Mouse (Mus musculus): ENCODE measurements around the gene N4bp2.
A peak's percentile ranks its signal among the peaks of the same experiment; 100 is the strongest.

Gene N4bp2

GRCm38 (mm10) chr5:65831917-65832618, 68.7 kb downstream of the N4bp2 start:
- H3K27me3 ChIP-seq (ENCODE audit: control insufficient read depth, insufficient read depth, low read length, poor library complexity, severe bottlenecking) = no peaks in the 10 kb centered on the region
- DNase-seq (ENCODE audit: low read depth, low spot score) = peak; percentile 14

GRCm38 (mm10) chr5:65833092-65833491, 69.8 kb downstream of the N4bp2 start:
- H3K27me3 ChIP-seq (ENCODE audit: control insufficient read depth, insufficient read depth, low read length, poor library complexity, severe bottlenecking) = no peaks in the 10 kb centered on the region
- DNase-seq (ENCODE audit: low read depth, low spot score) = no peak

More at GRCm38 (mm10) chr5:65831917-65832618, 68.7 kb downstream of the N4bp2 start:
- H3K36me3 ChIP-seq (ENCODE audit: control insufficient read depth, insufficient read depth, low read length, poor library complexity, severe bottlenecking) = peaks cover 10% of the 10 kb centered on the region

DNA sequence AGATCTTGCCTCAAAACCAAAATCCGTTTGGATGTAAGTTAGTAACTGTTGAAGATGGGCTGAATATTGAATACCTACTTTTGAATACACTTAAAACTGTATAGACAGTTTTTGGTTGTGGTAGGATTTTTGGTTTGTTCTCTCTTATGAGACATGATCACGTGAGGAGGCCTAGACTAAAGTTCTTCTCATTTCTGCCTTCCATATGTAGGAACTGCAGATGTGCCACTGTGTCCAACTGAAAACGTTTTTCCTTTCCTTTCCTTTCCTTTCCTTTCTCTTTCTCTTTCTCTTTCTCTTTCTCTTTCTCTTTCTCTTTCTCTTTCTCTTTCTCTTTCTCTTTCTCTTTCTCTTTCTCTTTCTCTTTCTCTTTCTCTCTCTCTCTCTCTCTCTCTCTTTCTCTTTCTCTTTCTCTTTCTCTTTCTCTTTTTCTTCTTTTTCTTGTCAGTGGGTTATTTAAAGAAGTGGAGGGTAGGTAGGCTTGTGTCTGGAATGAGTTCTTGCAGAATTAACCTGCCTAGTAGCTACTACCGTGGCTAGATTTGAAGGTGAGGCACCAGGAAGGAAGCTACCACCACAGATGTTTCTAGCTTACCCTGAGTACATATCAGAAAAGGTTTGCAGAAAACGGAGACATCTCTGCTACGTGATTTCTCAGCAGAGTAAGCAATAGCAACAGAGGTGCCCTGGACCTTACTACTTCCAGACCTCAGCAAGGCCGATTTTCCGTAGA, 70.6 kb downstream of the N4bp2 start:
- peak; percentile 37 for DNase-seq (ENCODE audit: low read depth, low spot score)
- Histone ChIP-seq H3K36me3 (ENCODE audit: control insufficient read depth, insufficient read depth, low read length, poor library complexity, severe bottlenecking) (peaks cover 5% of the 10 kb centered on the region), H3K27me3 (ENCODE audit: control insufficient read depth, insufficient read depth, low read length, poor library complexity, severe bottlenecking) (no peaks in the 10 kb centered on the region)

More at GRCm38 (mm10) chr5:65833092-65833491, 69.8 kb downstream of the N4bp2 start:
- H3K36me3 ChIP-seq (ENCODE audit: control insufficient read depth, insufficient read depth, low read length, poor library complexity, severe bottlenecking) = peaks cover 5% of the 10 kb centered on the region

- Histone ChIP-seq H3K27me3 (ENCODE audit: control insufficient read depth, insufficient read depth, low read length, poor library complexity, severe bottlenecking) (no peaks in the 10 kb centered on the region), H3K36me3 (ENCODE audit: control insufficient read depth, insufficient read depth, low read length, poor library complexity, severe bottlenecking) (no peaks in the 10 kb centered on the region)
- no peak for DNase-seq (ENCODE audit: low read depth, low spot score)
Observed at GRCm38 (mm10) chr5:65838053-65838452, 74.7 kb downstream of the N4bp2 start.

- DNase-seq (ENCODE audit: low read depth, low spot score) = no peak
- Histone ChIP-seq H3K27me3 (ENCODE audit: control insufficient read depth, insufficient read depth, low read length, poor library complexity, severe bottlenecking) (no peaks in the 10 kb centered on the region), H3K36me3 (ENCODE audit: control insufficient read depth, insufficient read depth, low read length, poor library complexity, severe bottlenecking) (no peaks in the 10 kb centered on the region)
Observed at GRCm38 (mm10) chr5:65842947-65843346, 79.6 kb downstream of the N4bp2 start.

DNA sequence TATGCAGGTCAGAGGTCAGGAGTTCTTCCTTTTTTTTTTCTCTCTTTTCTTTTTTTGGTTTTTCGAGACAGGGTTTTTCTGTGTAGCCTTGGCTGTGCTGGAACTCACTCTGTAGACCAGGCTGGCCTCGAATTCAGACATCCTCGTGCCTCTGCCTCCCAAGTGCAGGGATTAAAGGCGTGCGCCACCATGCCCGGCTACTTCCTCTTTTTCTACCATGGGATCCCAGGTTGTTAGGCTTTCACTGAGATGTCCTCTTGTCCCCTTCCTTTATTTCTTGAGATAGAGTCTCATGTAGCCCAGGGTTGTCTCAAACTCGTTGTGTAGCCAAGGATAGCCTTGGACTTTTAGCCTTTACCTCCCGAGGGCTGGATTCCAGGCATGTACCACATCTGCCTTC, 83.2 kb downstream of the N4bp2 start:
- Histone ChIP-seq H3K36me3 (ENCODE audit: control insufficient read depth, insufficient read depth, low read length, poor library complexity, severe bottlenecking) (no peaks in the 10 kb centered on the region), H3K27me3 (ENCODE audit: control insufficient read depth, insufficient read depth, low read length, poor library complexity, severe bottlenecking) (no peaks in the 10 kb centered on the region)

DNA sequence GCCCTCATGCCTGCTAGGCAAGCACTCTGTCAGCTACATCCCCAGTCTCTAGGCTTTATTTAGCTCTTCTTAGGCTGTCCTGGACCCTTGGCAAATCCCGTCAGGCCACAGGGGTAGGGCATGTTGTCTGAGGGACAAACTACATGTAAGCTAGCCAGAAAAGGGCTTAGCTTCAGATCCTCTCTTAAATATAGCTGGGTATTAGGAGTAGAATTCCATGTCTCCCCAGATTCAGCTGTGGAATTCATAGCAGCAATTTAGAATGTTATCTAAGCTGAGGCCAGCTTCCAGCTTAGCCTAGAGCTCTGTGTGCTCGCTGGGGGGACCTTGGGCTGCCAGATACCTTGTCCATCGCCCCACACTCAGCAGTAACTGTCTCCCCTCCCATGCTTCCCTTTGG, 83.6 kb downstream of the N4bp2 start:
- DNase-seq (ENCODE audit: low read depth, low spot score) = no peak
- Histone ChIP-seq H3K27me3 (ENCODE audit: control insufficient read depth, insufficient read depth, low read length, poor library complexity, severe bottlenecking) (no peaks in the 10 kb centered on the region), H3K36me3 (ENCODE audit: control insufficient read depth, insufficient read depth, low read length, poor library complexity, severe bottlenecking) (no peaks in the 10 kb centered on the region)

More for the DNA sequence above, 83.2 kb downstream of the N4bp2 start:
- no peak for DNase-seq (ENCODE audit: low read depth, low spot score)

GRCm38 (mm10) chr5:65847656-65848055, 84.3 kb downstream of the N4bp2 start:
- no peak for DNase-seq (ENCODE audit: low read depth, low spot score)
- Histone ChIP-seq H3K27me3 (ENCODE audit: control insufficient read depth, insufficient read depth, low read length, poor library complexity, severe bottlenecking) (no peaks in the 10 kb centered on the region), H3K36me3 (ENCODE audit: control insufficient read depth, insufficient read depth, low read length, poor library complexity, severe bottlenecking) (no peaks in the 10 kb centered on the region)

DNA sequence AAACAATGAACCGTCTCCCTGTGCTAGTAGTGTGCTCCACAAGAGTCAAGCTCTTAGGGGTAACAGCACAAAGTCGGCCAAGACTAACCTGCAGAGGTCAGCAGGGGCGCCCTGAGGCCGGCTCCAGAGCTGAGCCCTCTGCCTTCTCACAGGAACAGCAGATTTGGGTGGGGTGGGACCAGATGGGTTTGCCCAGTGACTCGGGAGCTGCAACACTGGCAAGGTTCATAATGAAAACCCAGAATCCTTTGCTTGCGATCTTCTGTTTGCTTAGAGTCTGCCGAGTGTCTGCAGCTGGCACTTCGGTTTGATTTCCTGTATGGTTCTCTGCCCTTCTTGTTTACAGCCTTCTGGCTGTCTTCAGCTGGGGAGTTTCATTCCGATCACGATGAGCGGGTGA, 87.4 kb downstream of the N4bp2 start:
- H3K36me3 ChIP-seq (ENCODE audit: control insufficient read depth, insufficient read depth, low read length, poor library complexity, severe bottlenecking) = no peaks in the 10 kb centered on the region
- DNase-seq (ENCODE audit: low read depth, low spot score) = peak; percentile 61
- H3K27me3 ChIP-seq (ENCODE audit: control insufficient read depth, insufficient read depth, low read length, poor library complexity, severe bottlenecking) = no peaks in the 10 kb centered on the region

DNA sequence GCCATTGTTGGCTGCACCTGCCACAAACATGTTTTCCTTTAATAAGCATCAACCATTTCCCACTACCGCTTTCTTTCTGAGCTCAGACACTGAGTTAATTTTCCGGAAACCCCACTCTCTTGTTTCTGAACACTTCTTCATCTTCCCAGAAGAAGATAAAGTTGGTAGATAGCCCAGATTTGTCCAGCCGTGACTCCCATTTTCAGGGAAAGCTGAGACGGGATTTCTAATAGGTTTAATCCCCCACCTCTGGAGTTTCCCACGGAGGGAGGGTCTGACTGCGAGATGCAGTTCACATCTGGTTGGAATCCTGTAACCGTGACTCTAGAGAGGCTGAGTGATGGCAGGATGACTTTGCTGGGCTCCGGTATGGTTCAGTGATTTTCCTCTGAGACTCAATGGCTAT, 91.5 kb downstream of the N4bp2 start:
- no peaks in the 10 kb centered on the region for H3K27me3 ChIP-seq (ENCODE audit: control insufficient read depth, insufficient read depth, low read length, poor library complexity, severe bottlenecking)
- no peaks in the 10 kb centered on the region for H3K36me3 ChIP-seq (ENCODE audit: control insufficient read depth, insufficient read depth, low read length, poor library complexity, severe bottlenecking)
- DNase-seq (ENCODE audit: low read depth, low spot score) = peak; percentile 59

DNA sequence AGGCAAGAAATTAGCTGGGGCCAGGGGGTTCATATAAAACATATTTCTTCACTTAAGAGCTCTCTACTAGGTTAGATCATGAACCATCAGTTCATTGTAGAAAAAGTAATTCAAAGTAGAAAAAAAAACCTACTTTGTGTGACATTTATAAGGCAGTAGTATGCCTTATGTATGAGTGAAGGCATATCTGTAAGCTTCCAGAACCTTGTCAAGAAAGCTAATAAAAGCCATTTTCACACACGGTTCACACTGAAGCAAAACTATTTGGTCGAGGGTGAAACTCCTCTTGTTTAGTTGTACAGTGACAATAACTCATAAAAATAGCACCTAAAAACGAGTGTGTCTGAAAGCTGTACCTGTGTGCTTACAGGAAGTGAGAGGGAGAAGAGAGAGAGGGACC, 92.2 kb downstream of the N4bp2 start:
- no peaks in the 10 kb centered on the region for H3K36me3 ChIP-seq (ENCODE audit: control insufficient read depth, insufficient read depth, low read length, poor library complexity, severe bottlenecking)
- DNase-seq (ENCODE audit: low read depth, low spot score) = no peak
- no peaks in the 10 kb centered on the region for H3K27me3 ChIP-seq (ENCODE audit: control insufficient read depth, insufficient read depth, low read length, poor library complexity, severe bottlenecking)

- Histone ChIP-seq H3K27me3 (ENCODE audit: control insufficient read depth, insufficient read depth, low read length, poor library complexity, severe bottlenecking) (no peaks in the 10 kb centered on the region), H3K36me3 (ENCODE audit: control insufficient read depth, insufficient read depth, low read length, poor library complexity, severe bottlenecking) (no peaks in the 10 kb centered on the region)
- peak; percentile 64 for DNase-seq (ENCODE audit: low read depth, low spot score)
Observed at GRCm38 (mm10) chr5:65856591-65857411, 93.5 kb downstream of the N4bp2 start.

DNA sequence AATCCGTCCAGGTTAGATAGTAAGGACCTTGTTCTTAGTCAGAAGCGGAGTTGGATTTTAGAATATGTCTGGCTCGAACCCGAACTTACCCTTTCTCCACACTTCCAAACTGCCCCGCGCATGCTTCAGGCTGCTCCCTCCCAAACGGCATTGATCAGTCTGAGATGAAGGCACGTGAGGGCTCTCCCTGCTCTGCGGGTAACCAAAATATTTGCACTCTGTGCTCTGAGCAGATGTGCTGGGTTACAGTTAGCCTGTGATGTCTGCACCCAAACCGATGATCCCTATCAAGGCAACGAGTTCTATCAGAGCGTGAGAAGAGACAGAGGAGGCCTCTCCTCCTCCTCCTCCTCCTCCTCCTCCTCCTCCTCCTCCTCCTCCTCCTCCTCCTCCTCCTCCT, 94.6 kb downstream of the N4bp2 start:
- peak; percentile 65 for DNase-seq (ENCODE audit: low read depth, low spot score)
- no peaks in the 10 kb centered on the region for H3K36me3 ChIP-seq (ENCODE audit: control insufficient read depth, insufficient read depth, low read length, poor library complexity, severe bottlenecking)
- no peaks in the 10 kb centered on the region for H3K27me3 ChIP-seq (ENCODE audit: control insufficient read depth, insufficient read depth, low read length, poor library complexity, severe bottlenecking)

DNA sequence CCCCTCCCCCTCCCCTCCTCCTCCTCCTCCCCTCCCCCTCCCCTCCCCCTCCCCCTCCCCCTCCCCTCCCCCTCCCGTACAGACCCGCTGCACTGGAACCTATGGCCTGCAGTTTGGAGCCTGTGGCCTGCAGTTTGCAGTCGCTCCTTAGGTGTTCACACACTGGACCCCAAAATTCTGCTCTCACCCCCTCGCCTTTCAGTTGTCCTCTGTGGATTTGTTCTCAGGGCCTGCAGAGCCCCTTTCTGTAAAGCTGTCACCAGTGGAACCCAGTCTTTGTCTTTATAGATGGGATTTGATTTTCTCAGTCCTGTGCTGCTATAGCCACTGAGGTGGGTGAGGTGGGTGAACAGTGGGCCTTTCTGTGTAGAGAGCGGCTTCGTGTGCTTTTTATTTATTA, 95.0 kb downstream of the N4bp2 start:
- no peak for DNase-seq (ENCODE audit: low read depth, low spot score)
- no peaks in the 10 kb centered on the region for H3K36me3 ChIP-seq (ENCODE audit: control insufficient read depth, insufficient read depth, low read length, poor library complexity, severe bottlenecking)
- no peaks in the 10 kb centered on the region for H3K27me3 ChIP-seq (ENCODE audit: control insufficient read depth, insufficient read depth, low read length, poor library complexity, severe bottlenecking)

DNA sequence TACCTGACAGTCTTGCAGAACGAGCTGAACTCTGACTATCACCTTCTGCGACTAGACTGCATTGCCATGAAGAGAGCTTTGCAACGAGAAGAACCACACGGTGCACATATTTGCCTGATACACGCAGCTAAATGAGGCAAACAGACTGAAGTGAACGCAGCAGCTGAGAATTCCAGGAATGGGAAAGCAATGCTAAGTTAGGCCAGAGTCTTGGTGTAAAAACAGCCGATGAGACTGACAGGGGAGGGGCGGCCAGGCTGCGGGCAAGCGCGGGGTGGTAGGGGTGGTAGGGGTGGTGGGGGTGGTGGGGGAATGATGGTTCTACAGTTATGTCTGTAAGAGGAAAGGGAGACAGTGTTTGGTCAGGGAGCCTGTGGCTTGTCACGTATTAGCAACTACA, 95.6 kb downstream of the N4bp2 start:
- no peak for DNase-seq (ENCODE audit: low read depth, low spot score)

More for the DNA sequence above, 95.6 kb downstream of the N4bp2 start:
- Histone ChIP-seq H3K36me3 (ENCODE audit: control insufficient read depth, insufficient read depth, low read length, poor library complexity, severe bottlenecking) (no peaks in the 10 kb centered on the region), H3K27me3 (ENCODE audit: control insufficient read depth, insufficient read depth, low read length, poor library complexity, severe bottlenecking) (no peaks in the 10 kb centered on the region)
